Mouse (Mus musculus) testis, adult 2 months (tissue): ENCODE results near the gene Yrdc. TPM values are rescaled to one million over a fixed set of nuclear protein-coding genes. Genes with fewer than 3 reads are reported as not detected.

Experiments used
- H3K27ac ChIP-seq: fragments of 200-500 bp; 2 replicates; pipeline ENCODE4 v1.5.1; 2012; ENCODE audit warnings: low read depth, low read length; ENCODE audit not compliant: control insufficient read depth, insufficient read depth
- H3K27me3 ChIP-seq: fragments of 200-500 bp; 2 replicates; pipeline ENCODE4 v1.6.1; 2012; ENCODE audit warnings: mild to moderate bottlenecking, low read length, moderate library complexity; ENCODE audit not compliant: control insufficient read depth, insufficient read depth
- H3K36me3 ChIP-seq: fragments of 200-500 bp; 2 replicates; pipeline ENCODE4 v1.6.1; 2012; ENCODE audit warnings: mild to moderate bottlenecking, low read length; ENCODE audit not compliant: control insufficient read depth, insufficient read depth
- H3K4me1 ChIP-seq: fragments of 200-500 bp; 2 replicates; pipeline ENCODE4 v1.6.1; 2012; ENCODE audit warnings: low read length; ENCODE audit not compliant: control insufficient read depth, insufficient read depth
- H3K4me3 ChIP-seq: fragments of 200-500 bp; 2 replicates; pipeline ENCODE4 v1.5.1; 2012; ENCODE audit warnings: low read depth, mild to moderate bottlenecking, low read length, moderate library complexity, mixed read lengths; ENCODE audit not compliant: control insufficient read depth
- CTCF ChIP-seq: fragments of 200-500 bp; IDR thresholded peaks from 2 replicates; pipeline ENCODE4 v1.5.1; 2012; ENCODE audit warnings: low read depth, mild to moderate bottlenecking, inconsistent platforms, low read length, moderate library complexity; ENCODE audit not compliant: control insufficient read depth, insufficient read depth, insufficient replicate concordance
- POLR2A ChIP-seq: fragments of 200-500 bp; IDR thresholded peaks from 2 replicates; pipeline ENCODE4 v1.6.1; 2012; ENCODE audit warnings: low read depth, mild to moderate bottlenecking, inconsistent platforms, low read length, moderate library complexity; ENCODE audit not compliant: control insufficient read depth
- polyA plus RNA-seq: library from polyadenylated mRNA; depleted of rRNA; stranded (reverse); fragments of >200 nt; gene quantifications from 2 replicates; pipeline ENCODE4 v1.2.3, GENCODE M21; 2012; rRNA removed

Yrdc gene
- polyA plus RNA-seq: 49.4 and 54.1 TPM in 2 replicates

DNA sequence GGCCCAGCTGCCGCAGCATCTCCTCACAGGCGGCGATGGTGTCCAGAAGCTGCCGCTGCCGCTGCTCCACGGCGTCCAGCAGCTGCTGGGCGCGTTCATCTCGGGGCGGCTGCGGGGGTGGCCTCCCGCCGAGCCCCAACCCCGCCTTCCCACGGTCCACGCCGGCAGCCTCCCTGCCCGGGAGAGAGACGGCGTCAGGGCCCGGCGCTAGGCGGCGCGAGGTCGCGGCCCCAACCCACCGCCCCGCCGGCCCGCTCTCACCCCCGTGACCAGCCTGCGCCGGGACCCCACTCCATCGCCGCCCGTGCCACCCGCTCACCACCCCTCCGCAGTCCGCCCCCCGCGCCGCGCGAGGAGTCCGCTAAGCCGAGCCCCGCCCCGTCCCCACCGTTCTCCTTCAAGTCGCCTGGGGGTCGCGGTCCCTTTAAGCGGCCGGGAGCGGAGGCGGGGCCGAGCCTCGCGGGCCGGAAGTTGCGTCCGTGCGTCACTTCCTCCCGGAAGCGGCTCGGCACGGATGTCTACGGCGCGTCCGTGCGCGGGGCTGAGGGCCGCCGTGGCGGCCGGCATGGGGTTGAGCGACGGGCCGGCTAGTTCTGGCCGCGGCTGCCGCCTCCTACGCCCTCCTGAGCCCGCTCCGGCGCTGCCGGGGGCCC, at the start of gene Yrdc:
Gene Yrdc, plus strand, starts transcription at position 419 of the 653 bp plus-strand sequence.
- H3K4me3 ChIP-seq: peak within 1 kb of the TSS; percentile 99
- H3K27ac ChIP-seq: peak within 1 kb of the TSS; percentile 93
- no peaks in the 10 kb centered on the region for H3K27me3 ChIP-seq
- H3K4me1 ChIP-seq: peaks cover 15% of the 10 kb centered on the region
- TF ChIP-seq POLR2A (peak; percentile 69), CTCF (no peak; the same call in 1 of the 2 replicates)
- peaks cover 2% of the 10 kb centered on the region for H3K36me3 ChIP-seq

DNA sequence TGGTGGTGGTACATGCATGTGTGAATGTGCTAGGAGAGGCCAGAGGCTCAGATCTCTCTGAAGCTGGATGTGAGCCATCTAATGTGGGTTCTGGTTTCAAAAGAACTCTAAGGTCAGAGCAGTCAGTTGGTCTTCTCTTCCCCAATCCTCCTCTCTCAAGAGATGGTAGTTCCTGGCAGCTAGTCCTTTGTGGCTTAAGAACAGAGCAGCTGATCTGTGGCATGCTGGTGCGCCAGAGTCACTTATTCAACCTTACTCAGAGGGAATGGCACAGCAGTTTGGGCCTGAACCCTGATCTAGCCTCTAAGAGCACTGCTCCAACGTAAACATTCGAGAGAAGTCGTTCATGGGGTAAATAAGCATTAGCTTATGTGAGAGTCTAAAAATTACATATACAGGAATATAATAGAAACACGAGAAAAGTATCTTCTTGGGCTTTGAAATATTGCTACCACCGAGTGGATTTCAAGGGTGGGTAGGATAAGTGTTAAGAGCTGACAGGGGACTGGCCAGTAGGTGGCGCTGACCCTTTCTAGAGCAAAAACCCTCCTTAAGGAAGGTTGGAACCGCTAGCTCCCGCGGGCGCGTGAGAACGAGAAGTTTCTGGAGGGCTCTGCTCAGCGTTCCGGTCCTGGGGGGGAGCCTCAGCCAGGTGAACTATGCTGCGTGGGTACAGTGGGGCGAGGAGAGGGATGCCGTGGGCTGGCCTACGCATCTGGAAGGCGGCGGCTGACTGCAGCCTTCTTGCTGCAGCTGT, 48.7 kb upstream of the Yrdc start, which contains the start of gene Mtf1:
Gene Mtf1, plus strand, starts transcription at position 553 of the 757 bp plus-strand sequence.
- Histone ChIP-seq H3K36me3 (peaks cover 4% of the 10 kb centered on the region), H3K27ac (peak within 1 kb of the TSS; percentile 95), H3K4me1 (peaks cover 2% of the 10 kb centered on the region; the same call in 1 of the 2 replicates), H3K4me3 (peak within 1 kb of the TSS; percentile 92), H3K27me3 (no peaks in the 10 kb centered on the region)
- no peak for TF ChIP-seq POLR2A
- TF ChIP-seq CTCF: peak; percentile 57; the same call in 1 of the 2 replicates

DNA sequence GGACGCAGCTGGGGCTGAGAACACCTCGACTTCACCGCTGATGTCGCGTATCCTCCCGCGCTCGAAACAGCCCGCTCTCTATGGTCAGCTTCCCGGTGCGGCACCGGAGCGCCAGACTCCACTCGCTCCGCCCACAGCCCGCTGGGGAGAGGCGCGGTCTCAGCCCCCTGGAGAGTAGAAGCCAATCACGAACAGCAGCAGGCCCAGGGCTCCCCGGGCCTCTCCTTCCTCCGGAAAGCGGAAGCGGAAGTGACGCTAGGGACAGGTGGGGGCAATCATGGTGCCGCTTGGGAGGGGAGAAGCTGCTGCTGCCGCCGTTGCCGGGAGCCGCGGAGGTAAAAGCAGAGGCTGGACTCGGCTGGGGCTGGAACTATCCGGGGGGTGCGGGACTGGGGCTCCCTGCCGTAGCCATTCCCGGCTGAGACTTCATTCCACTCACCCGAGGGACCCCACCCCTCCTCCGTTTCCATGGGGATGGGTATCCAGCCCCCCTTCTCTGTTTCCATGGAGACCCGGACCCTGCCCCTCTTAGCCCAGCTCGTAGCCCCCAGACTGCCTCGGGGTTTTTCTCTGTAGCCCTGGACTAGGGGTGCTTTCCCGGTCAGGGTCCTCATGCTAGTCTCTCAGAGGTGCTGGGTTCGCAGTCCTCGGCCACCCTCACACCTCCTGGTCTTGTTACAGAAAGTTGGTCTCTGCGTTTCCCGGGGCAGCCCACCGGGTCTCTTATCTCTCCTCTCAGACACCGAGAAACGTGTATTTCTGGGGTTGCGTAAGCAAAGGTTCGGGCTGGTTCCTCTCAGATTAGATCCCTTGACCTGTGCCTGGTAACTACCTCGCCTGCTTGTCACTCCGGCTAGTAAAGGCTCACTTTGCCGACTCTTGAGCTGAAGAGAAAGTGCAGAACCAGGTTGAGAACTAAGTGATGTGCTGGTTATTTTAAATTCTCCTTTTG, 47.9 kb upstream of the Yrdc start:
- peaks cover 4% of the 10 kb centered on the region for H3K36me3 ChIP-seq
- TF ChIP-seq CTCF: no peak
- TF ChIP-seq POLR2A: peak; percentile 85
- no peaks in the 10 kb centered on the region for H3K27me3 ChIP-seq
- H3K4me1 ChIP-seq: peaks cover 2% of the 10 kb centered on the region; the same call in 1 of the 2 replicates
- peak overlapping the region; percentile 92 for H3K4me3 ChIP-seq
- peak overlapping the region; percentile 95 for H3K27ac ChIP-seq

DNA sequence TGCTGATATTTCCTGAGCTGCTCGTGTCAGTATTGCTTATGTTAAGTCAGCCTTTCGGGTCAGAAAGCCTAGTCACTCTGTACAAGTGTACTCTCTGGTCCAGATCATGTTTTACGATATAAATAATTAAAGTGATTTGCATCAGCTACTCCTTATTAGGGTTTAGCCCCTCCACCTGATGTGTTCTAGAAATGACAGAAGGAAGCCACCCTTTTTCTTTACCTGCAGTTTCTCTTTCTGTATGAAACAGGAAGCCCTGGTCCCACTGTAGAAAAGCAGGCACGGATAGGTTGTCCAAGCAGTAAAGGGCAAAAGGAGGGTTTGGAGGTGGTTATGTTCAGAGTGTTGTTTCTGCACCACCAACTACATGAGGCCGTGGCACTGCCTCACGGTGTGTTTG, 47.1 kb upstream of the Yrdc start:
- TF ChIP-seq POLR2A: no peak
- no peak for TF ChIP-seq CTCF
- H3K27ac ChIP-seq: no peak overlapping the region
- H3K27me3 ChIP-seq: no peaks in the 10 kb centered on the region
- peak overlapping the region; percentile 92 for H3K4me3 ChIP-seq
- peaks cover 4% of the 10 kb centered on the region for H3K36me3 ChIP-seq
- peaks cover 3% of the 10 kb centered on the region for H3K4me1 ChIP-seq

DNA sequence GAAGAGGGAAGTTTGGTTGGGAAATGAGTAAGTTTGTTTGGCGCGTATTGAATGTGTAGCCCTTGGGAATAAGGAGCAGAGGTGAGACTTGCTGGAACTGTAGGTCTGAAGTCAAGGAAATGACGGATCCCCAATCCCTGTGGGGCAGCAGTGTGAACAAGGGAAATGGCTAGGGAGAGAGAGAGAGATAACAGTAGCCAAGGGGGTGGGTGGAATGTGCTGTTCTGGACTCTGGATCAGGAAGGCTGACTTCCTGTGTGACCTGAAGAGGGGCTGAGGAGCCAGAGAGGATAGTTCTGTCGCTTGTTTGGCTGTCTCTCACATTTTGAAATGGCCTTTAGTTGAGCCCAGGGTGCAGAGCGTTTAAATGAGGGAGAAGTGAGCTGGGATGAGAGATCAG, 42.0 kb upstream of the Yrdc start:
- no peaks in the 10 kb centered on the region for H3K27me3 ChIP-seq
- peaks cover 4% of the 10 kb centered on the region for H3K36me3 ChIP-seq
- H3K4me1 ChIP-seq: peaks cover 6% of the 10 kb centered on the region
- TF ChIP-seq POLR2A (no peak), CTCF (no peak)
- H3K27ac ChIP-seq: no peak overlapping the region
- peak overlapping the region; percentile 29; the same call in 1 of the 2 replicates for H3K4me3 ChIP-seq

DNA sequence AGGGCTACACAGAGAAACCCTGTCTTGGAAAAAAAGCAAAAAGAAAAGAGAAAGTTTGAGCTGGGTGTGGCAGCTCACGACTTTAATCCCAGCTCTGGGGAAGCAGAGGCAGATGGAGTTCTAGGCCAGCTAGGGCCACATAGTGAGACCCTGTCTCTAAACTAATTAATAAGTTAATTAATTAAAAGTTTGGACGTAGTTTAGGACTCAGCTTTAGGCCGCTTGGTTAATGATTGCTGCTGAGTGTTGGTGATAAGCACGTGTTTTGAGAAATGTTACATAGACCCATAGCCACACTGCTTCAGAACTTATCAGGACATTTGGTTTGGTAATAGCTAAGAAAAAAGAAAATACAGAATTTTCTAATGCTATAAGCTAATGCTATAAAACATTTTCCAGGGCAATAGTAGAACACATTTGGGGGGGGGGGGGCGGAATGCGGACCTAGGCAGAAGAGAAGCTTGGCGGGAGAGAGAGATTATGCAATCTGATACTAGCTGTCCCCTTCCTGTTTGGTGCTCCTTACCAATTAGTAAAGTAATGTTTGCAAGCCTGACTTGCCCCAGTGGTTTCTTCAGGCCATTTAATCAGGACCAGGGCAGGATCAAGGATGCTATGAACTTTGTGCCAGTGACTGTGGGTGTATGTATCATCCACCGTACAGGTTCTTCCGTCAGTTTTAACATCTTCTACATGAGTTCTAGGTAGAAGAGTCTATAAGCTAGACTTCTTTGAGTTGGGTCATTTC, 41.2 kb upstream of the Yrdc start:
- Histone ChIP-seq H3K27me3 (no peaks in the 10 kb centered on the region), H3K27ac (no peak overlapping the region), H3K4me1 (peaks cover 6% of the 10 kb centered on the region), H3K36me3 (peaks cover 4% of the 10 kb centered on the region), H3K4me3 (no peak overlapping the region)
- TF ChIP-seq POLR2A: no peak
- no peak for TF ChIP-seq CTCF
